Mouse (Mus musculus) lung, adult 10 weeks (tissue): ENCODE measurements around the gene Cdc16. TPM values are rescaled to one million over a fixed set of nuclear protein-coding genes. Genes with fewer than 3 reads are reported as not detected.

Experiments used
- polyA plus RNA-seq: library from polyadenylated mRNA; stranded (reverse); fragments of 350-450 nt; fragmentation: Illumina TruSeq; extraction: RNeasy Lipid Tissue Mini Kit (QIAGEN cat#74804); gene quantifications from one replicate; pipeline ENCODE4 v1.2.3, GENCODE M21; 2014; ENCODE audit warnings: low read depth, low replicate concordance; ENCODE audit not compliant: insufficient read depth

Gene Cdc16
- 36.1 TPM for polyA plus RNA-seq

GRCm38 (mm10) chr8:13756982-13757804 lies at the start of gene Cdc16:
Cdc16 (plus strand) TSS chr8:13757676.

DNA sequence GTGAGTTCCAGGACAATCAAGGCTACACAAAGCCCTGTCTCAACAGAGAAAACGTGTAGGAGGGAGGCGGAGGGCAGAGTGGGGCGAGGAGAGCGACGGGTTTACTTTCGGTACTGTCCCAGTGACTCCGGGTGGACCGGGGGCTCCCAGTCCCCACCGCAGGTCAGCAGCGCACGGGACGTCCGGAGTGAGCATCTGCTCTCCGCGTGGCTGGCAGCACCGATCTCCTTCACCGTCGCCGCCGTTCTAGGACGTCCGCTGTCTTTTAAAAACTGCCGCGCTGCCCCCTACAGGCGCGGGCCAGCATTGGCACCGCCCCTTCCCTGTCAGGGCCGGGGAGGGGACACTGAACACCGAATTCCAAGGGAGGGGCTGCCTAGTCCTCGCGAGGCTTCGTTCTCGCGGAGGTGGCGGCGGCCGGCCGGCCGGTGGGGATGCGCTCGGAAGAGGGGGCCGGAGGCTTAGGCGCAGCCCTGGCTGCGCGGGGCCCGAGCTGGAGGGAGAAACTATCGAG lies 27.8 kb downstream of the Cdc16 start, which contains the start of gene Upf3a:
Gene Upf3a (plus strand): TSS at position 366 of the 514 bp plus-strand sequence.

Other genes starting within 250 kb of the Cdc16 start
- not detected for gene 1700029H14Rik, start 195.2 kb upstream of the Cdc16 start, polyA plus RNA-seq
- 23.5 TPM for gene Rasa3, start 80.1 kb upstream of the Cdc16 start, polyA plus RNA-seq
- 3.7 TPM for gene Cfap97d2, start 51.8 kb upstream of the Cdc16 start, polyA plus RNA-seq
- 23.6 TPM for gene Upf3a, start 27.9 kb downstream of the Cdc16 start, polyA plus RNA-seq
- gene AF366264, start 80.7 kb downstream of the Cdc16 start, polyA plus RNA-seq = not detected
- 6.5 TPM for gene Champ1, start 112.0 kb downstream of the Cdc16 start, polyA plus RNA-seq
- 13.1 TPM for gene Coprs, start 132.6 kb downstream of the Cdc16 start, polyA plus RNA-seq